Mouse (Mus musculus) stomach, embryonic 16.5 days (tissue): Measurements from ENCODE around the gene Fbxl2. TPM values are rescaled to one million over a fixed set of nuclear protein-coding genes. Genes with fewer than 3 reads are reported as not detected.

Source experiments
- ATAC-seq: fragments of 200-750 bp; cut with Nextera tagmentation; 2 replicates; pipeline ENCODE4 v1.8.0; 2017; ENCODE audit warnings: moderate number of reproducible peaks, moderate TSS enrichment; ENCODE audit not compliant: insufficient read depth, low FRiP score
- H3K27ac ChIP-seq: fragments of 300-500 bp; sonication (generic); 2 replicates; pipeline ENCODE4 v1.5.1; 2014; ENCODE audit warnings: low read length
- H3K27me3 ChIP-seq: fragments of 300-500 bp; sonication (generic); 2 replicates; pipeline ENCODE4 v1.6.1; 2014; ENCODE audit warnings: low read length, control low read depth, mixed read lengths; ENCODE audit not compliant: control insufficient read depth, insufficient read depth
- H3K36me3 ChIP-seq: fragments of 300-500 bp; sonication (generic); 2 replicates; pipeline ENCODE4 v1.6.1; 2014; ENCODE audit warnings: low read length; ENCODE audit not compliant: control insufficient read depth, insufficient read depth
- H3K4me1 ChIP-seq: fragments of 300-500 bp; sonication (generic); 2 replicates; pipeline ENCODE4 v1.6.1; 2014; ENCODE audit warnings: low read length, control low read depth, mixed read lengths; ENCODE audit not compliant: control insufficient read depth, insufficient read depth
- H3K4me2 ChIP-seq: fragments of 300-500 bp; sonication (generic); 2 replicates; pipeline ENCODE4 v1.6.1; 2014; ENCODE audit warnings: low read depth, low read length, mixed read lengths
- H3K4me3 ChIP-seq: fragments of 300-500 bp; sonication (generic); replicated peaks from 2 replicates; pipeline ENCODE4 v1.5.1; 2014; ENCODE audit warnings: mild to moderate bottlenecking, low read length
- H3K9ac ChIP-seq: fragments of 300-500 bp; sonication (generic); 2 replicates; pipeline ENCODE4 v1.6.1; 2014; ENCODE audit warnings: low read length
- H3K9me3 ChIP-seq: fragments of 300-500 bp; sonication (generic); replicated peaks from 2 replicates; pipeline ENCODE4 v1.6.1; 2016; ENCODE audit warnings: low read length, control low read depth; ENCODE audit not compliant: control insufficient read depth
- WGBS: fragments of 180-500 bp; shearing (Covaris S2); extraction: QIAGEN DNeasy Blood & Tissue Kit; methylation state at CpG from one replicate; pipeline ENCODE4 v1.1.7; 2014; 5-methylcytosine and 5-hydroxymethylcytosine counted together
- polyA plus RNA-seq: library from polyadenylated mRNA; unstranded; fragments of >200 nt; fragmentation: Nextera tagmentation; extraction: Ambion mirVana; gene quantifications from 2 replicates; pipeline ENCODE4 v1.2.1, GENCODE M21; 2015

The Fbxl2 gene
- polyA plus RNA-seq, 1 experiment from 2014 or later = 2.2 TPM

DNA sequence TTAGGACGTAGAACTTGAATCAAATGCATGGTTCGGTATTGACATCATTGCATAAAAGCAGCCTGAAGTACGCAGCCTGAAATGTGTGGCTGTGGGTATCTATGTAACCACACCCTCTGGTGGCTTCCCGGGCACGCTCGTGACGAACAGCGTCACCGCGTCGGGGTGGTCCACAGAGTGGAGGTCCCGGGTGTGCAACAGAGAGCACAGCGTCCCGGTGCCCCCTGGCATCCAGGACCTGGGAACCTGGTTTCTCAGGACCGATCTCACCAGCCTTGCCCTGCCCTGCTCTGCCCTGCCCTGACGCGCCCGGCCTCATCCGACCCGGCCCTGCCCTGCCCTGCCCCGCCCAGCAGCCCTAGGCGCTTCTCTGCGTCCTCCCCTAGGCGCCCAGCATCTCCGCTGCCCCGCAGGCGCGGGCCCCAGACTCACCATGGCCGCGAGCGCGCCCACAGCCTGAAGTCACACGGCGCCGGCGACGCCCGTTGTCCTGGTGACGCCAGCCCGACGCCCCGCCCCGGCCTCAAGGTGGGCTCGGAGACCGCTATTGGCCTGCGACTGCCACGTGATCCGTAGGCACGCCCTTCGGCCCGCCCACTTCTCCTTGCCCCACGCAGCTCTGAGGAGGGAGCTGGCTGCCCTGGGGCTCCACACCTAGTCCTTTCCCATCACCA lies 19.6 kb downstream of the Fbxl2 start:
- Histone ChIP-seq H3K27ac (no peak overlapping the region), H3K36me3 (no peaks in the 10 kb centered on the region), H3K9me3 (no peaks in the 10 kb centered on the region), H3K9ac (peak overlapping the region; percentile 61), H3K27me3 (peaks cover 8% of the 10 kb centered on the region), H3K4me3 (peak overlapping the region; percentile 53), H3K4me1 (peaks cover 5% of the 10 kb centered on the region; the same call in 1 of the 2 replicates), H3K4me2 (peak overlapping the region; percentile 64)
- ATAC-seq = peak; percentile 91
- WGBS = under 1% methylated on average over 52 of the region's 52 CpGs

DNA sequence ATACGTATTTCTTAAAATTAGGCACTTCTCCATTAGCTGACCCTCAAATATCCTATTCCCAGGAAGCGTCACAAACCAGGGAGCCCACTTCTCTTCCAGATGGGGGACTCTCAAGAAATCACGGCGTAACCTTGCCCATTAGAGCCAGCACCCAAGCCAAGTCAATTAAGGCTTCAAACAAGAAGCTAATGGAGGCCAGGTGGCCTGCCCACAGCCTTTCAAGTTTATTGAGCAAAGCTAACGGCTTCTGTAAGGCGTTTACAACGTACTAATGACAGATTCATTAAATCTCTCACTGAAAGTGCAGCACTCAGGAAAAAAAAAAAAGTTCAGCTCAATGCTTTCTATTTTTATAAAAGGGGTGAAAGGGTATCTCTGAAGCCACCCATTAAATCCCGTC lies 20.1 kb downstream of the Fbxl2 start:
- Histone ChIP-seq H3K4me3 (peak overlapping the region; percentile 53), H3K27ac (no peak overlapping the region), H3K4me1 (peaks cover 5% of the 10 kb centered on the region; the same call in 1 of the 2 replicates), H3K27me3 (peaks cover 8% of the 10 kb centered on the region), H3K9me3 (no peaks in the 10 kb centered on the region), H3K4me2 (peak overlapping the region; percentile 64), H3K36me3 (no peaks in the 10 kb centered on the region), H3K9ac (peak overlapping the region; percentile 61)
- WGBS = 11% methylated on average over 8 of the region's 8 CpGs
- ATAC-seq = no peak

- Histone ChIP-seq H3K4me2 (0 out of 2 replicates have a peak overlapping the region, but pooled peaks have one; percentile 64), H3K9me3 (no peaks in the 10 kb centered on the region), H3K27ac (no peak overlapping the region), H3K4me3 (no peak overlapping the region), H3K36me3 (no peaks in the 10 kb centered on the region), H3K9ac (no peak overlapping the region), H3K27me3 (peaks cover 8% of the 10 kb centered on the region), H3K4me1 (peaks cover 5% of the 10 kb centered on the region; the same call in 1 of the 2 replicates)
- 39% methylated on average over 9 of the region's 9 CpGs for WGBS
- ATAC-seq = no peak
Measured at GRCm38 (mm10) chr9:114025182-114025581, 20.8 kb downstream of the Fbxl2 start.

DNA sequence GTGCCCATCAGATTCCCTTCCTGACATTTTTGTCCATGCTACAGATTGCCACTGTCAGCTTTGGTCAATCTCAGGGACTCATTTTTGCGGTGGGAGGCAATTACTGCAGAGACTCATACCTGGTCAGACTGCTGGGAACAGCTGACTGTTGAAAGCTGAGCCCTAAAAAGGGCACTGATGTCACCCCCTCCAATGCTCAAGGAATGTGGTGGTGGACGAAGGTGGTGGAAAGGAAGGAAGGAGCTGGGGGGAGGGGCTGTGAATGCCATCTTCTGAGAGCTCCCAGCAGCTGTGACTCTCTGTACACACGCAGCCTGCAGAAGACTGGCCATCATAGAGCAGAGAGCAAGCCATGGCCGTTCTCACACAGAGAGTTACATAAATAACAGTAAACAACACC lies 23.9 kb downstream of the Fbxl2 start:
- WGBS = 35% methylated on average over 4 of the region's 4 CpGs
- ATAC-seq = no peak
- H3K27me3 ChIP-seq = peaks cover 8% of the 10 kb centered on the region
- no peak overlapping the region for H3K9ac ChIP-seq
- H3K9me3 ChIP-seq = no peaks in the 10 kb centered on the region
- H3K36me3 ChIP-seq = no peaks in the 10 kb centered on the region
- H3K27ac ChIP-seq = no peak overlapping the region
- no peak overlapping the region for H3K4me2 ChIP-seq
- peaks cover 5% of the 10 kb centered on the region; the same call in 1 of the 2 replicates for H3K4me1 ChIP-seq
- no peak overlapping the region for H3K4me3 ChIP-seq

- no peaks in the 10 kb centered on the region for H3K27me3 ChIP-seq
- ATAC-seq = no peak
- H3K4me2 ChIP-seq = no peak overlapping the region
- no peak overlapping the region for H3K9ac ChIP-seq
- WGBS = 77% methylated on average over 7 of the region's 7 CpGs
- no peaks in the 10 kb centered on the region for H3K9me3 ChIP-seq
- H3K4me1 ChIP-seq = no peaks in the 10 kb centered on the region
- H3K36me3 ChIP-seq = no peaks in the 10 kb centered on the region
- no peak overlapping the region for H3K4me3 ChIP-seq
- no peak overlapping the region for H3K27ac ChIP-seq
Measured at GRCm38 (mm10) chr9:114019012-114019762, 26.8 kb downstream of the Fbxl2 start.

GRCm38 (mm10) chr9:114016402-114016801 lies 29.6 kb downstream of the Fbxl2 start:
- no peak for ATAC-seq
- 58% methylated on average over 4 of the region's 4 CpGs for WGBS
- H3K9me3 ChIP-seq = no peaks in the 10 kb centered on the region
- no peak overlapping the region for H3K9ac ChIP-seq
- no peaks in the 10 kb centered on the region for H3K27me3 ChIP-seq
- no peak overlapping the region for H3K27ac ChIP-seq
- H3K4me3 ChIP-seq = no peak overlapping the region
- H3K36me3 ChIP-seq = no peaks in the 10 kb centered on the region
- H3K4me2 ChIP-seq = no peak overlapping the region
- H3K4me1 ChIP-seq = no peaks in the 10 kb centered on the region

DNA sequence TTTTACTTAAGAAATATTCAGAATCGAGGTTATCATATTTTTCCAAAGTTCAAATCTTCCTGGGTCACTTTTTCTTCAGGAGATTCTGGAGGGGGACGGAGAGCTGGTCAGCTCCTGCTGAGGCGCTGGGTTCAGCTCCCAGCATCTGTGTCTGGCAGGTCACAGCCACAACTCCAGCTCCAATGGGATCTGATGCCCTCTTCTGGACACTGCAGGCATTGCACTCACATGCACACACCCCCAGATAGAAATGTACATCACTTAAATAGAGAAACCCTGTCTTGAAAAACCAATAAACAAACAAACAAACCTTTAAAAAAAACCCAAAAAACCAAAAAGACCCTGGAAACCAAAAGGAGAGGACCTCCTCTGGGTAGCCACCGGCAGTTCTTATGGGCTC lies 30.3 kb downstream of the Fbxl2 start:
- Histone ChIP-seq H3K4me3 (no peak overlapping the region), H3K4me1 (no peaks in the 10 kb centered on the region), H3K36me3 (no peaks in the 10 kb centered on the region), H3K27me3 (no peaks in the 10 kb centered on the region), H3K9ac (no peak overlapping the region), H3K4me2 (no peak overlapping the region), H3K27ac (no peak overlapping the region), H3K9me3 (no peaks in the 10 kb centered on the region)
- ATAC-seq = no peak
- 85% methylated on average over 4 of the region's 4 CpGs for WGBS

GRCm38 (mm10) chr9:114014034-114014433 lies 32.0 kb downstream of the Fbxl2 start:
- 82% methylated on average over 1 of the region's 1 CpGs for WGBS
- H3K4me2 ChIP-seq = no peak overlapping the region
- H3K4me1 ChIP-seq = no peaks in the 10 kb centered on the region

DNA sequence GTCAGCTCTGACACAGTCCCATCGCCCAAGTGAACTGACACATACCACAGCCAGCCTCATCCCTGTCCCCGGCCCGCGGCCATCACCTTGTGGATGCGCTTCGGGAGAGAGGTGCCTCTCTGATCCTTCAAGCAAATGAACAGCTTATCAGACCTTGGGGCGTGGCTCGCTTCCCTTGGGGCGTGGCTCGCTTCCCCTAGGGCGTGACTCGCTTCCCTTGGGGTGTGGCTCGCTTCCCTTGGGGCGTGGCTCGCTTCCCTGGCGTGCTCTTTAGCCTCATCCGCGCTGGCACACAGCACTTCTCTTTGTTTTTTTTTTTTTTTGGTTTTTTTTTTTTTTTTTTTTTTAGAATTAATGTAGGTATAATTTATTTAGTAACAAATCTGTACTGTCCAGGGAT lies 34.8 kb downstream of the Fbxl2 start:
- H3K4me1 ChIP-seq = no peaks in the 10 kb centered on the region
- WGBS = 70% methylated on average over 18 of the region's 18 CpGs
- H3K36me3 ChIP-seq = no peaks in the 10 kb centered on the region
- no peak overlapping the region for H3K9ac ChIP-seq
- H3K27me3 ChIP-seq = no peaks in the 10 kb centered on the region
- no peak overlapping the region for H3K27ac ChIP-seq
- H3K9me3 ChIP-seq = no peaks in the 10 kb centered on the region
- no peak overlapping the region for H3K4me3 ChIP-seq
- no peak for ATAC-seq
- H3K4me2 ChIP-seq = no peak overlapping the region

More at GRCm38 (mm10) chr9:114014034-114014433, 32.0 kb downstream of the Fbxl2 start:
- H3K4me3 ChIP-seq = no peak overlapping the region
- H3K27me3 ChIP-seq = no peaks in the 10 kb centered on the region
- ATAC-seq = no peak
- no peaks in the 10 kb centered on the region for H3K9me3 ChIP-seq
- H3K36me3 ChIP-seq = no peaks in the 10 kb centered on the region
- H3K9ac ChIP-seq = no peak overlapping the region
- H3K27ac ChIP-seq = no peak overlapping the region
